Mouse (Mus musculus) urinary bladder, postnatal 25 days (tissue): Measurements from ENCODE around the gene Epsti1.

ENCODE experiments used
- DNase-seq: peaks from one replicate; pipeline ENCODE4 v3.0.0; 2022; ENCODE audit warnings: low spot score

Epsti1 gene

GRCm38 (mm10) chr14:78015540-78016321 lies 111.7 kb downstream of the Epsti1 start:
- no peak for DNase-seq

DNA sequence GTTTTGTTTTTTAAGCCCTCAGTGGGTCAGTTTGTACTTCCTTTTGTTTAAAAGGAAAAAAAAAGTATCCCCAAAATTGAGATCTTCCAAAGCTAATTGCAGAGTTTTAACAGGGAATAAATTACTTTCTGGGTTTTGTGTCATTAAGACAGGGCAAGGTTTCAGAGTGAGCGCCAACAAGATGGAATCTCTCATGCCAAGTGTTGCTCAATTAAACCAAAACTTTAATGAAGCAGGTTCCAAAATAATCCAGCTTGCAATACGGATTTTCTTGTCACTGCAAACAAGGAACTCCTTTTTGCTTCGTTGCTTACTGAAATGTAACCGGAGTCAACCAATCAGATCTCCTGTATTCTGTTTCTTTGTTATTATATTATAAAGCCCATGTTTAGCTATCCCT lies 112.4 kb downstream of the Epsti1 start:
- DNase-seq: no peak

GRCm38 (mm10) chr14:78019935-78020334 lies 115.9 kb downstream of the Epsti1 start:
- DNase-seq: no peak

DNA sequence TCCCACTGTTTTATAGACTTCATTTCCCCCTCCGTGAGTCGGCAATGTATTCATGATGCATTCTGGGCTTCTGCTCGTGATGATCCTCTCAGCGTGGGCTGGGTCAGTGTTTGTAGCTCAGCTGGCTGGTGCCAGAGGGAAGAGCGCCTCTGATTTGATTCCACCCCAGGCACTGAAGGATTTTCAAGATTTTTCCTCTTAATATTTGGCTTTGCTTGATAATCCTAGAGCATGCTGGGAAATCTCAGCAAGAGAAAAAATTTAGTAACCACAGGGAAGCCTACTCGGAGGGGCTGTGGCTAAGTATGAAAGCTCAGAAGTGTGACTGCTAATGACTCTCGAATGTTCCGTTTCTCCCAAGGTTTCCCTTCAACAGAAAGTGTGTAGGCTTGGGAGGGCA lies 134.8 kb downstream of the Epsti1 start:
- DNase-seq: no peak

- DNase-seq: no peak
Measured at GRCm38 (mm10) chr14:78040643-78041042, 136.6 kb downstream of the Epsti1 start.

DNA sequence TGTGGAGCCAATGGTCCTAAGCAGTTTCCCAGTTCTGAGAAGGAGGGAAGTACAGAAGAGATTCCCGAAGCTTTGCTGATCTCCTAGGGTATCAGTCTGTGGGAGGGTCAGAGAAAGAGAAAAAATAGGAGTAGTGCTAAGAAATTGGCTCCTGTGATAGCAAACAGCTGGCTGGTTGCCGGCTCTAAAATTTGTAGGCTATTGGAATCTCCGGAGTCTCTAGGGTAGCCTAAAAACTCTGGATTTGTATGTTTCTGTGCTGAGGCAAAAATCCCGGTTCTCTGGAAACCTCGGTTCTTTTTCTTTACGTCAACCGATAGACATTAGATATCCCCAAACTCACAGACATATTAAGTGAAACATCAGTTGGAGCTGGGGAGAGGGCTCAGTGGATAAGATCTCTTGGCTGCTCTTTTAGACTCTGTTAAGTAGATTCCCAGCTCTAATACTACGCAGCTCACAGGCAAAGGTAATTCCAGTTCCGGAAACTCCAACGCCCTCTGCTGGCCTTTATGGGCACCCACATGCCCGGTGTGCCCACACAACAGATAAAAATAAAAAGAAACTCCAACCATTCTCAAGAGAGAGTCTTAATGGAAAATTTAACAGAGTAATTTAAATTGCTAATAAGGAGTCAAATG lies 138.0 kb downstream of the Epsti1 start:
- no peak for DNase-seq

- no peak for DNase-seq
Measured at GRCm38 (mm10) chr14:78043079-78043478, 139.0 kb downstream of the Epsti1 start.

DNA sequence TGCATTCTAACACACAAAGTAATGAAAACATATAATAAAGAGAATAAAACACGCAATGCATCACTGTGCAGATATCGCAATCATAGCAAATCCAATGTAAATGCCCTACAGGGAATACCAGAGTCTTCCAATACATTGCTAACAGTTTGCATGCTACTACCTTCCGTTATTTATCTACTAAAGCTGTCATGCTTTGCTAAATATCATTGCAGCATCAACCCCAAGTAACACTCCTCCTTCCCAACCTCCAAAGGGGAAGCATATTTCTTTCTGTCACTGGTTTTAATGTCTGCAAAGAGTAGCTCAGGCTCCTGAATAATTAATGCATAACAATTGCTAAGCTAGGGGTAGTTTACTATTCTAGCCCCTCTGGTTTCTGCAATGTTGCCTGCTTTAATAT lies 144.2 kb downstream of the Epsti1 start:
- no peak for DNase-seq

DNA sequence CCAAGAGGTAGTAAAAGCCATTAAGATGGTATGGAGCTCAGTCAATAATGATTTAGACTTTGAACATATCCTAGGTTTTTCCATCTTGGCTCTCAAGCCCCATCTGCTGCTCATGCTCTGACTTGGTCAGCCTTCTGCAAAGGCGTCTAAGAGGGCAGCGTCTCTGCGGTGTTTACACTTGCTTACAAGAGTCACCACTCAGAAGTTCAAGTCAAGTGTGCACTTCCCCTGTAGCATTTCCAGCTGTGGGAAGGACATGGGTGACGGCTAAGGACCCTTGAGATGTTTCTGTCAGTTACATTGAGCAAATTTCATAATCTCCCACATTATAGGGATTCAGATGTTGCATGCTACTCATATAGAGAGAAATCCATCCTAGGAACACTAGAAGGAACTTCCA lies 144.6 kb downstream of the Epsti1 start:
- DNase-seq: no peak
